Mouse (Mus musculus) 416B (cell line): ENCODE results near the gene Zfp652.

Source experiments
- DNase-seq: peaks from one replicate; pipeline ENCODE4 v3.0.0; 2011; ENCODE audit warnings: low read depth

Zfp652 gene

GRCm38 (mm10) chr11:95832129-95833005 is 119.9 kb downstream of the Zfp652 start:
- DNase-seq = no peak

- no peak for DNase-seq
Measured at GRCm38 (mm10) chr11:95833006-95833570, 120.6 kb downstream of the Zfp652 start.

DNA sequence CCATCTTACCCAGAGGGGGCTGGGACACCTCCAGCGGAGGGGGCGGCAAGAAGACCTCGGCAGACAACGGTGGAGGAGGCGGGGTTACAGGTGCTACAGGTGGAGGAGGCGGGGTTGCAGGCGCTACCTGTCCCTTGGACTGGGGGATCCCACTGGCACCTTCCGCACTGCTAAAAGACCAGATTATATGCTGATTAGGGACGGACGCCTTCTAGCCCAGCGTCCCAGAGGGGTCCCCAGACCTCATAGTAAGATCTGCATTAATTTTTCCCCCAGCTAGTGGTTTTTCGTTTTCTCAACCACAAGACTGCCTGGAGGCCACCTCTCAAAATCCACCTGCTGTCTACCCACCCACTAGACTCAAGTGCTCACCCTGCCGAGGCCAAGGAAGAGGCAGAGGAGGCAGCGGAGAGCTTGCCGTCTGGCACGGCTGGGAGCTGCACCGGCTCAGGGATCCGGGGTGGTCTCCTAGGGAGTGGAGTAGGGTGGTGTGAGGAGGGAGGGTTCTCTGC is 121.2 kb downstream of the Zfp652 start:
- DNase-seq = no peak

- DNase-seq = peak; percentile 89
Measured at GRCm38 (mm10) chr11:95834143-95834667, 121.7 kb downstream of the Zfp652 start.

- peak; percentile 90 for DNase-seq
Measured at GRCm38 (mm10) chr11:95834742-95835710, 122.6 kb downstream of the Zfp652 start.

GRCm38 (mm10) chr11:95835832-95836231 is 123.4 kb downstream of the Zfp652 start:
- DNase-seq = no peak

DNA sequence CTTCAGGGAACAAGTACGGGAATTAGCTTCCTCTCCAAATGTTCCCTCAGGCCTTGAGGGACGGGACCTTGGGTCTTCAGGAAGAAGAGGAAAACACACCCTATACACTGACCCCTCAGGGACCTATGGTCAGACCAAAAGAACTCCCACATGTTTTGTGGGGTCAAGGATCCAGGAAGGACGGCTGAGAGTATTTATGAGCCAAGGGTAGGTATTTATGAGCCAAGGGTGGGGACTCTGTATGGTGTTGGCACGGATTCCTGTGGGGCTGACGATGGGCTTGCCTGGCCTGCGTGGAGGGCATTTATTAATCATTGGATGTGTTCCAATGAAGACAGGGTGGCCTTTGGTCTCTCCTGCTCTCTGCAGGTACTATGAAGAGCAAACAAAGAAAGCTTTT is 124.0 kb downstream of the Zfp652 start:
- DNase-seq = no peak

DNA sequence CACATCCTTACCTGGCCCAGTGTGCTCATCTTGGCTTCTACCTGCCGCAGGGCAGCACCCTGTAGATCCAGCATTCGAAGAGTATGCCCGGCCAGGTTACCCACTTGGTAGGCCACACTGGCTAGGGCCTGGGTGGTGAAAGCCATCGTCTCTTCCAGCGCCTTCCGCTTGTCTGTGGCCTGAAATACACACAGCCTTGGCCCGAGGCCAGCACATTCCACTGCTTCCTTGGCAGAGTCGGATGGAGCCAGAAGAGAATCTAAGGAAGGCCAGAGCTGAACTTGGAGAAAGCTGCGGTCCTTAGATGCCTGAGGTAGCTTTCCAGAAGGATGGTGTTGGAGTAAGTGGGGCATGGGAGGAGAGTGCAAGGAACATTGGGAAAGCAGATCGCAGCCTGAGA is 124.6 kb downstream of the Zfp652 start, which contains the start of gene Gngt2:
TSS of gene Gngt2 (plus strand) at position 158 of the 400 bp plus-strand sequence.
- no peak for DNase-seq

GRCm38 (mm10) chr11:95838598-95838997 is 126.1 kb downstream of the Zfp652 start:
- no peak for DNase-seq

GRCm38 (mm10) chr11:95838999-95839868 is 126.8 kb downstream of the Zfp652 start:
- no peak for DNase-seq

DNA sequence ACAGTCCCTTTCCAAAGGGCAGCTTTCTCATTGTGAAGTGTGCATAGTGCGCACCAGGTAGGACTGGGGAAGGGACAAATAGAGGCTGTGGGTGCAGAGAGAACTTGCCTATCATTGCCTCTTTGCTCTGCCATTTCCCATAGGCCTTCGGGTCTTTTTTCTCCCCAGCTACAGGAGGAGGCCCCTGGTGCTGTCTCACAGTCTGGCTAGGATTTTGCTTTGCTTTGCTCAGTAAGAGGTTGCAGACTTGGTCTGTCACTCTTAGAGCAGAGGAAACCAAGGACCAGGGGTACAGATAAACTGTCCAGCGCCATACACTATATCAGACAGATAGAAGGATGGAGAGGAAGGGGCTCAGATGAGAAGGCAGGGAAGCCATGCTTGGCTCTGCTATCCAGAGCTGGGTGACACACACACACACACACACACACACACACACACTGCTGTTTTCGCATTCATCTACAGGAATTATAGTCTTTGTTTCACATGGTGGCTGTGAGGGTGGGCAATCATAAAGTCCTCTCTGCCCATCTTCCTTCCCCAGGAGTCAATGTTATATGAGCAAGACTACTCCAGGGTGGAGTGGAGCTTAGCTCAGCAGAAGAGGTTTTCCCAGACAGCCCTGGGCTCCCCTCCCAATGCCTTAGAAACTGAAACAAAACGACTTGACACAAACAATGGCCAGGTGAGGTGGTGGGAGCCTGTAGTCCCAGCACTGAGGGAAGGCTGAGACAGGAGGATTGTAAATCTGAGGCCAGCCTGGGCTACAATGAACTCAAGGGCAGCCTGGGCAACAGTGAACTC is 128.4 kb downstream of the Zfp652 start:
- no peak for DNase-seq

DNA sequence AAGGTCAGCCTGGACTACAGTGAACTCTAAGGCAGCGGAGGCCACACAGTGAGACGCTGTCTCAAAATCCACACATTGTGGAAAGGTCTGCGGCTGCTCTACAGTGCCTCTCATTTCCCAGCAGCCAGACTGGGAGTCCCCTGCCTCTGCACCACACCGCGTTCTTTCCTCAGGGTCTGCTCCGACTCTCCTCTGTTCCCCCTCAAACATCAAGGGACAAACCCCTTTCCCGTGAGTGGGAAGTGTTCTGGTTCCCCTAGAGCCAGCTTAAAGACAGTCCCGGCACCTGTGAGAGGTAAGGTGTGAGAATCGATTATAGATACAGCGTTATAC is 129.0 kb downstream of the Zfp652 start:
- no peak for DNase-seq

DNA sequence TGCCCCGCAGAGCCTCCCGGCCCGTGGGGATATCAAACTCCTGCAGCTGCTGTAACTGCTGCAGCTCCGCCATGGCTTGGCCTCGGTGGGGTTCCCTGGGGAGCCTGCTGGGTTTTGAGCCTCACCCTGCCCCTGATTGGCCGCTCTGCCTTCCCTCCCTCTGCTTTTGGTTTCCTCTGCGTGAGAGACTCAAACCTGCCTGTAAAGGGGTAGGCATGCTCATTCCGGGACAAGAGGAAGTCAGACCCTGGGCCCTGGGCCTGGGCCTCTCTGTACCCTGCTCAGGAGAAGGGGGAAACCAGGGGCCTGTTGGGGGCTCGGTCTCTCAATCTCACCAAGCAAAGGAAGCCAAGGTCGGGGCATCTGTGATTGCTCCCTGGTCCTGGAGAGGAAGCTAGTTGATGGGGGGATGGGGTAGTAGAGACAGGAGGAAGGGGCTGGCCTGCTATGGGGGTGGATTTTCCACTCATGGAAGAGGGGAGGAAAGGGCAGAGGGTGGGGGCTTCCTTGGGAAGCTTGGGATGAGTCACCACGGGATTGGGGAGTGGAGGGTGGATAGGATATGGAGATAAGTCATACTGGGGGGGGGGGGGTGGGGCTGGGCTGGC is 129.7 kb downstream of the Zfp652 start, which contains the start of gene Abi3:
TSS of gene Abi3 (minus strand) at position 403 of the 608 bp plus-strand sequence.
- DNase-seq = peak; percentile 58

DNA sequence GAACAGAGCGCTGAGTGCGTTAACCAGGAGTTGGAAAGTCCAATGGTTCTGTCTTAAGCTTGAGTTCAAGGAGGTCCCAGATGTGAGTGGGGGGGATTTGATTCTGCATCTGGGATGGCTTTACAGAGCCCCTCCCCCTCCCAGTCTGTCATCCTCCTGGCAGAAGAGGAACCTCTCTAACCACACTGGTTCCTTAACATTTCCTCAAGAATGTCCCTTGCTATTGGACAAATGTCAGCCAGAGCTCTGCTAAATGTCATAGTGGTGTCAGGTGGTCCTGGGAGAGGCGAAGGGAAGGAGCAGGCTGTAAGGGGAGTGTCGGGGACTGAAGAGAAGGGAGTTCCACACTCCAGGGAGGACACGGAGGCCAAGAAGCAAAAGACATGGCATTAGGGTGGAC is 130.5 kb downstream of the Zfp652 start:
- peak; percentile 70 for DNase-seq

DNA sequence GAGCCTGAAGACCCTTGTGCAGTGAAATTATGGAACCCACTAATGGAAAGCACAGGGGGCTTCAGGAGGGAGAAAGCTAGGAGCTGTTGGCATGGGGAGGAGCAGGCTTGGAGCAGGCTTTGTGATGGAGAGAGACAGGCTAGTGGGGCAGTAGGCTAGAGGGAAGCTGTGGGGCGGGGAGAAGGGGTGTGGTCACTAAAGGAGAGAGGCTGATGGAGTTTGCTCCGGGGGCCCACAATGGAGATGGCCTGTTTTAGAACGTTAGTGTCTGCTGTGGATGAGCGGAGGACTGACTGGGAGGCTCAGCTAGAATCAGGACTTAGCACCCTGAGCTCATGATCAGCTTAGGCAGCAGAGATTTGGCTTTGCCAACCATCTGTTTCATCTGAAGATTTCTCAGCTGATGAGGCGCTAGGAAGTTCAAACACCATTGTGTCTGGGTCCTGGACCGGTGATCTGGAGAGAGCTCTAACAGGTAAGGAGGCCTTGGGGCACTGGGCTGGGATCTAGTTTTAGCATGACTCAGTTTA is 131.0 kb downstream of the Zfp652 start:
- no peak for DNase-seq

- no peak for DNase-seq
Measured at GRCm38 (mm10) chr11:95844935-95845334, 132.5 kb downstream of the Zfp652 start.

- DNase-seq = no peak
Measured at GRCm38 (mm10) chr11:95850898-95851297, 138.4 kb downstream of the Zfp652 start.

DNA sequence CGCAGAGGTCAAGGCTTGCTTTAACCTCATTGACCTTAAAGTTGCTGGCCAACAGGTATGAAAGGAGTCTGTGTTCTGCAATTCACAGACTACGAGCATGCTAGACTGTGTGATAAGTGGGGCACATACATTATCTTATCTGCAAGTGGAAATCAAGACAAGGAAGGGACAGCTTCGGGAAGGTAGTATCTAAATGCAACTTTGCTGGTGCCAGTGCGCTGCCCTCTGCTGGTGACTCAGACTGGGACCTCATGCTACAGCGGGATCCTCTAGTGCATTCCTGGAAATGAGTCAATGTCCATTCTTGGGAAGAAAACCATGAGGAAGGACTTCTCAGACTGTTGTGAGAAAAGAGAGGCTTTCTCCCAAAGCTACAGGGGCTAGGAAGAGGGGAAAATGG is 141.2 kb downstream of the Zfp652 start:
- DNase-seq = peak; percentile 69

DNA sequence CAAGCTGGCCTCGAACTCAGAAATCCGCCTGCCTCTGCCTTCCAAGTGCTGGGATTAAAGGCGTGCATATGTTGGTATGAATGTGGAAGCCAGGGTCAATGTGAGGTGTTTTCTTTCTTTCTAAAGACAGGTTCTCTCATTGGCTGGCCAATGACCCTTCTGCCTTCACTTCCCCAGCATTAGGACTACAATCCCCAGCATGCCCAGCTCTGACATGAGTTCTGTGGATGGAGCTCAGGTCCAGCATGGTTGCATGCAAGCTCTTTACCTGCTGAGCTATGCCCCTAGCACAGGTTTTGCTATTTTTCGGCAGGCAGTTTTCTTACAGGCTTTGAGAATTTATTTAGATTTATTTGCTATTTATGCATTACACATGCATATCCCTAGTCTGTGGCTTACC is 144.8 kb downstream of the Zfp652 start:
- peak; percentile 31 for DNase-seq
